Mouse (Mus musculus): ENCODE measurements at regions not wholly inside any gene's neighbourhood (a gene's known extent, or its start where the extent isn't known, plus 50 kb on each side); places are given as distances from the start of the nearest gene placed in this dataset.
A peak's percentile ranks its signal among the peaks of the same experiment; 100 is the strongest.

DNA sequence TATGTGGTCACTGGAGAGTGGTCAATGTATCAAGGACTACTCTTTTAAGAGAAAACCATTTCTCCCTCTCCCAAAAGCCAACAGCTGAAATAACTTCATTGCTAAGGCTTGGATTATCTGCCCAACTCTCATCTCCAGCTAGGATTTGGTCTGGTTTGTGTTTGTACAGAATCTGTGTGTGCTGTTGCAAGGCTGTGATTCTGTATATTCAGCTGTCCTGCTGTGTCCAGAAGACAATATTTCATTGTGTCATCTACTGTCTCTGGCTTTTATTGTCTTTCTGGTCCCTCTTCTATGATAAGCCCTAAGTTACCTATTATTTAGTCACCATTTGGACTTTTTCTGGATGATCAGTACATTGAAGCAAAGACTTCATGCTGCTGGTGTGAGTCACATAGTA, 110.9 kb downstream of the Cenpc1 start:
- no peak for DNase-seq (ENCODE audit: low spot score)

DNA sequence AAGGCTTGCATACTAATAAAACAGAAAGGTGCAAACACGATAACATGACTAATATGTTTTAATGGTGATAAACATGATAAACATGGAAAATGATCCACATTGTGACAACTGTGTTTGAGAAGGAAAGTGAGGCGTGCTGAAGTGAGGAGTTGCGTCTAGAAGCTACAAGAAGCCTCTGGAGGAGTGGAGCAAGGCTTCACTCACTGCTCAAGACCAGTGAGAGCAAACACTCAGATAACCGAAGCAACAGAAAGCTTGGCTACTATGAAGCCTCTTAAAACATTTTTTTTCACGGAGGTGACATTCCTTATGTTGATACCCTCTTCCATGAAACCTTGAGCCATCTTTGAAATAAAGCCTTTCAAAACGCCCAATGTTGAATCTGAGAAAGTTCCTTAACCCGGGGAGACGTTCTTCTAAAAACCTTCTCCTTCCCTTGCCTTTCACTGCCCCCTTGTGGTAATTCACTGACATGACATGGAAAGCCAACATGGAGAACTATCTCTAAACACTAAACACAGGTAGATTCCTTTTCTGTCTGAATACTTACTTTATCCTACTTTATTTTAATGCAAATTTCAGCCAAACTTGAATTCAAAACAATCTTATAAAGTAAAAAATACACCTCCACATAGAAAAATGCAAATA, 128.6 kb downstream of the Cenpc1 start:
- peak; percentile 46 for DNase-seq (ENCODE audit: low spot score)

DNA sequence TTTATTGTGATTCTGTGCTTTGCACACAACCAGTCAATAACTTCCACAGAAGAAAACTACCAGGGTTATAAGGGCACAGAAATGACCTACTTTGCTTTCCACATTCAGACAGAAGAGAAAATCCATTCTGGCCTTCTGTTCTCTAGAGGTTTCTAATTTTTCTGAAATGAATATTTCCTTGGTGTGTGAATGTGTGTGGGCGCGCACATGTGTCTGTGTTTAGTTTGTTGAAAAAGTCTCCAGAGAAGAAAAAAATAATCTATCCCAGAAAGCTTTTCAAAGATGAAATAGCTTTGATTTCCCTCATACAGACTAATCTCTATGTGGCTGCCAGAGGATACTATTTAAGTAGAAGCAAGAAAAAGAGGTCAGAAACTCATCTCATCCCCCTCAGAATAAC, 147.1 kb downstream of the Cenpc1 start:
- DNase-seq (ENCODE audit: low spot score): no peak

DNA sequence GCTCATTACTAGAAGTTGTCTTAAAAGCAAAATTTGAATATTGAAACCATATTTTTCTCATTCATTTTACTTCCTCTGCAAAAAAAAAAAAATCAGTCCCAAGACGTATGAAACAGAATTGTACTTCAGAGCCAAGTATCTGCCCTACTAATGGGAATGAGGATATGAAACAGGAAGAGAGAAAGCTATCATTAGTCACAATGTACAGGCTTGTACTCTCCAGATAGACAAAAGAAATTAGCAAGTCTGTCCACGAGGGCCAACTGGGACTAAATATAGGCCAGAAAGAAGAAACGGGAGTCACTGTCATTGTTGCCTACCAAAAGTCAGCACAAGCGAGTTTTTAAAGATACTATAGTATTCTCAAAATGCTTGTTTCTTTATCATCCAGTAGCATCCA, 150.4 kb downstream of the Cenpc1 start:
- DNase-seq (ENCODE audit: low spot score): no peak

DNA sequence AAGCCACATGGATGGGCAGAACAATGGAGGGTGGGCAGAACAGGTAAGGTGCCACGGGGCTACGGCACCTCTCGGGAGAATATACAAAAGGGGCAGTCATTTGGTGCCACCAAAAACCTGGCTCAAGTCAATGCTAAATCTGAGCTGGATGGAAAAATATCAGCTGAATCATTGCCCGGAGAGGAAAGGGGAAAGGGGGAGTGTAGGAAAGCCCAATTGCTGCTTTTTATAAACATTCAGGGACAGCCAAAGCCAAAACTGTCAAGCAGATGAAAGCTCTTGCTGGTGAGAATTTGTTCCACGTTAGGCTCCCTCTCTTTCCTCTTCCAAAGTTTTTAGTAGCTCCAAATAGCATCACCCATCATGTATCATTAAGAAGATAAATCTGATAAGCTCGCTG, 168.9 kb downstream of the Cenpc1 start:
- DNase-seq (ENCODE audit: low spot score): no peak

DNA sequence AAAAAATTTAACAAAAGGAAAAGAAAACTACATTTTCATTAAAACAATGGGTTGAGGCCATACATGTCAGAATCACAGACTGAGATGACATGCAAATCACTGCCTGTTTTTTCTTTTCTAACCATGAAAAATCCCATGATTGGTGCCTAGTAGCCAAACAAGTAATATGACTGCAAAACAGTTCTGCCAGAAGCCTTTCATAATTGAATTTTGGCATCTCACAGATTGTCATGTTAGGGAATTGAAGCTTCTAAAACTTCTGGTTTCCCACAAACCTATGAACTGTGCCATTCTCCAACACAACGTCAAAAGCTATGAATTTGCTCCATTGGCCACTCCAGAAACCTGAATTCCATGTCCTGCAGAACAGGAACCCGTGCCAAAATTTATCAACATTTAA, 169.6 kb downstream of the Cenpc1 start:
- DNase-seq (ENCODE audit: low spot score): no peak

DNA sequence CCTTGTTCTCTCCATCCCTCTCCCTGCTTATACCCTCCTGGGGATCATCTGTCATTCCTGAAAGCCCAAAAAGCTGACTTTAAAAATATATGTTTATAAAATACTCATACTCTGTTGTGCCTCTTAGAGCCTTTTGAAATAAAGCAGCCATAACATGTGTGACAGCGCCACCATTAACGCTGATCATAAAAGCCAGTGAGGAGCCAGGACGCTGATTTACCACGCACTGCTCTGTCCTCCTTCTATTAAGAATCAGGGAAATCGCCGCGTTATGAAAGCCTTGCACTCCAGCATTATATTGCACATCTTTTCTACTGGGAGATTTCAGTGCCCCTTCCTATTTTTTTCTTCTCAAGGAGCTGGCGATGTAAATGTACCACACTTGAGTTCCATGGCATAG, 195.1 kb downstream of the Cenpc1 start:
- no peak for DNase-seq (ENCODE audit: low spot score)

DNA sequence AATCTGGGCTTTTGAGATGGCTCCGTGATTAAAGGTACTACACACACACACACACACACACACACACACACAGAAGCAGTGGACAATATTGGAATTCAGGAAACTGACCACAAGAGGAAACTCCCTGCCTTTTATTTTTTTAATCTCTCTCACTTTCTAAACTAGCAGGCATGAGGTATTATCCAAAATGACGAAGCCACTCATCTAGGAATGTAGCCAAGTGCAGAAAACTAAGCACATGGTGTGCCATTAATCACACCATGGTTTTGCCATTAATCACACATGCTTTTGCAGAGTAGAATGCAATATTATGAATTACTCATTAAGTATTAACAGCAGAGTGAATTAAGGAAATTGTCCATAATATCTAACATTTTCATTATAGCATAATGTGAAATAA, 232.8 kb downstream of the Cenpc1 start:
- no peak for DNase-seq (ENCODE audit: low spot score)

DNA sequence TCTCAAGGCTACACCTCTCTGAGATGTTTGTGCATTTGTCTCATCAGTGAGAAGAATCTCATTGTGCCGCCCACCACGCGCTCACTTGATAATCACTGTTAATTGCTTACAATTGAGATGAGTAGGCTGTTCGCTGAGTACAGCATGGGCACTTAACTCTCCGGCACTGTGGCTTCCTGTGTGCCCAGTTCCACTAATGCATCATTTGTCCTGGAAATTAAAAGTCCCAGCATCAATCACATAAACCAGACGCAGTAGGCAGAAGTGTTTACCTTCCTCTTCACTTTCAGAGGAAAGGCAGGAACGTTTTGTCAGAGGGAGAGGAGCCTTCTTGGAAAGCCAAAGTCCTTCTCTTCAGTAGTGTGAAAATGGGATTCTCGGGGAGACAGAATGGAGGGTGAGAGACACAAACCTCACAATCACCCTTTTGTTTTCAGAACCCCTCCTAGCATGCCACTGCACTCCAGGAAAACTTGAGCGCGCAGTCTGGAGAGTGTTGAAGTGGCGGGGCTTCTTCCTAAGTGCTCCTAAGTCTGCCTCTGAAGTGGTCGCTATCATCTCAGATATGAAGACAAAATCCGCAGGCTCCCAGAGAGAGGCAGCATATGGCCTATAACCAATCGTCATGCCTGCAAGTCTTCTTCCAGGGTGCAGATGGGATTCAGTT, 269.7 kb downstream of the Cenpc1 start:
- no peak for DNase-seq (ENCODE audit: low spot score)

DNA sequence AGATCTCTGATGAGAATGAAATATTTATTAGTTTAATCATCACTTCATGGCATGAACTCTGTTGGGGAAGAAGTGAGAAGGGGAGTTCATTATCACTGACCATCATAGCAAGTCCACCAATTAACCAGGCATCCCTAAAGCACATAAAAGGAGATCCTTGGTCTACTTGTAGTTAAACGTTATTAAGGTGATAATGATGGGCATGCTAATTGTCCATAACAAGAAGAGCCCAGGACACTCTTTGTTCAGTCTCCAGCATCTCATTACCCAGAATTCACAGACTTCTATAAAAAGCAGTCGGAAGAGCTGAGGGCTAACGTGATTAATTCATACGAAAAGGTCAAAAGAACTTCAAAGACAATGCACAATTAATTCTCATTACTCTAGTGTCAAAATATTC, 272.2 kb downstream of the Cenpc1 start:
- DNase-seq (ENCODE audit: low spot score): no peak

DNA sequence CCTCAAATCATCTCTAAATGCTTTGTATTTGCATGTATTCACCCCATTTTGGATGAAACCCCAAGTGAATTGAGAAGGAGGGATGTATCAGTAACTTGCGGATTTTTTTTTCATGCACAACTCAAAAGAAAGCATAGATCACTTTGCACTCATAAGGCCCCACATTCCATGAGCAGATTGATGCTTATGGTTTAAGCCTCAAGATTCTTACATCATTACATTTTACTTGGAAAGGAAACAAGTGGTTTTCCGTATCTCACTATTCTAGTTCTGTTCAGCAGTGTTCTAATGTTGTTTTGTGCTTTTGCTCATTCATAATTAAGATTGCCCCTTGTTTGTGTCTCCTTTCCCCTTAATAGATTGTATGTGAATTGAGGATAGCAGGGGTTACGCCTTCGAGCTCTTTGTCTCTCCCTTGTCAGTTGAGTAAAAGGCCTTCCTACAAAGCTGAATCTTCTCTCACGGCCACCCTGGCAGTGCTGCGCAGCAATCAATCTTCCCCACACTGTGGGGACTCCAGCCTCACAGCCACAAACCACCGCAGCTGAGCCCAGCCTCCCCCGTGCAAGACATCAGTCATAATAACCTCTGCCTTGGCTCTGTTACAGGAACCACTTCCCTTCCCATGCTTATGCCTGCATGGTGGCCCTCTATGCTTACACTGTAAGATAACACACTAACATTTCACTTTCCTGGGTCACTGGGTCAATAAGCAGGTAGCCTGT, 284.5 kb downstream of the Cenpc1 start:
- DNase-seq (ENCODE audit: low spot score): no peak

DNA sequence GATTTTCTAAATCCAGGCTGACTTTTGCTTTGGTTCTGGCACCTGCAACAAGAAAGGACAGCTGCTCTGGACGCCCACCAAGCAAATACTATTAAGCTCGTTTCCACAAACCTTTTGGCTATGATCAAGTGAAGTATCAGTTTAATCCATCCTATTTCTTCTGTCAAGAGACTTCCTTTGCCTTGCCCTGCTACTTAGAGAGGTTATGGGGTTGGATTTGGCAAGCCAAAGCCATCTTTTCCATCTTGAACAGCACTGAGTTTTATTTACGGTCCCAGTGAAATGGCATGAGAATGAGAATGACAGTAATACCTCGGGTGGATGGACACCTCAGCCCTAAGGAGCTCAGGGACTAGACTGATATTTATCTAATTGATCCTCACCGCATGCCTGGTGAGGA, 285.4 kb downstream of the Cenpc1 start:
- DNase-seq (ENCODE audit: low spot score): no peak

DNA sequence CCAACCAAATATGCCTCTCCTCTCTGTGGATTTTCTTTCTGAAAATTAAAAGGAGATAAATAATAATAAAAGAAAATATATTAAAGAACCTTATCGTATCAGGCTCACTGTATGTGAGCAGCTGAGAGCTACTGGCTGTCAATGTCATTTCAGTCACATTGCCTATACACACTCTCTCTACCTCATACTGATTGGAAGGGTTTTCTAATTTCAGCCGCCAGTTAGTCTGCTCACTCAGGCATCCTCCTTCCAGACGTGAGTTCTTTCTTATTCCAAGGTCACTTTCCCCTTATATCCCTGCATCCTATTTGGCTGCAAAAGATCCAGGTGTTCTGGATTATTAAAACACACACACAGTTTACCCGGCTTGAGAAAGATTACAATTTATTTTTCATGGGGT, 286.2 kb downstream of the Cenpc1 start:
- no peak for DNase-seq (ENCODE audit: low spot score)

DNA sequence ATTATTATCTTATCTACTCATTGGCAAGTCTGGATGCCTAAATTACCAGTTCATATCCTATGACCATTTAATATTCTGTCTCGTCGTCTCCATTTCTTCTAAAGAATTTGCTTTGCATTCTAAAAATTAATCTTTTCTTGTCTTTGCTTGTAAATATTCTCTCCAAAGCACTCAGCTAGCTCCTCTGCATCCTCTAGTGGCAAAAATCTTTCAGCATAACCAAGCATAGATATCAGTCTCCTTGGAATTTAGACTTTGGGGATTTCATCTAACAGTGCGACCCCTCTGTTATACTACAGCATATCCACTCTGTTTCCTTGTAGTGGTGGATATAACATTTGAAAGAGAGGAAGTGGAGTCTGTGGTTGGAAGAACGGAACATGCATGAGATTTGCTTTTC, 292.7 kb downstream of the Cenpc1 start:
- DNase-seq (ENCODE audit: low spot score): no peak

DNA sequence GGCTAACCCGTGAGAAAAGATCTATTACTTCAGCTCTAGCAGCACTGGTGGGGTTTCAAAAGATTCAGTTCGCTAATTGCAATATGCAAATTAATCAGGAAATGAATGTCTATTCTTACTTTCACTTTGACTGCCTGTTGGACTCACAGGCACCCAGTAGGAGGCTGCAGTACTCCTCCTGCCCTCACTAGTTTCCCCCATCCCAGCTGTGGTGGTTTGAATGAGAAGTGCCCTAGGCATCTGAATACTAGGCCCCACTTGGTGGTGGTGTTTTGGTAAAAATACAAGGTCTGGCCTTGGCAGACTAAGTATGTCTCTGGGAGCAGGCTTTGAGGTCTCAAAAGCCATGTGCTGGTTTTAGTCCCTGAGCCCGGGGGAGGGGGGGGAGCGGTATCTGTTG, 293.3 kb downstream of the Cenpc1 start:
- no peak for DNase-seq (ENCODE audit: low spot score)

DNA sequence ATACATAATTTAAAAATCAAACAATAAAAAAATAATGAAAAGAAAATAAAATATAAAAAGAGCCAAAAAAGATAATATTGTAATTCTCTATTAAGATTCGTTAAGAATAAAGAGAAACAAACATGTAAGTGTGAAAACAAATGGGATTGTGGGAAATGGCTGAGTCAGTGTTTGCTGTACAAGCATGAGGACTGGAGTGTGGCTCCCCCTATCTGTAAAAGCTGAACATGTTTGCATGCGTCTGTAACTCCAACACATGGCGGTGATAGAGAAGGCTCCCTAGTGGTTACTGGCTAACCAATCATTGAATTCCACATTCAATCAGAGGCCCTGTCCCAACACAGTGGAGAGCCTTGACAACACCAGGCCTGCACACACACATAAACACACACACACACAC, 298.2 kb downstream of the Cenpc1 start:
- no peak for DNase-seq (ENCODE audit: low spot score)

DNA sequence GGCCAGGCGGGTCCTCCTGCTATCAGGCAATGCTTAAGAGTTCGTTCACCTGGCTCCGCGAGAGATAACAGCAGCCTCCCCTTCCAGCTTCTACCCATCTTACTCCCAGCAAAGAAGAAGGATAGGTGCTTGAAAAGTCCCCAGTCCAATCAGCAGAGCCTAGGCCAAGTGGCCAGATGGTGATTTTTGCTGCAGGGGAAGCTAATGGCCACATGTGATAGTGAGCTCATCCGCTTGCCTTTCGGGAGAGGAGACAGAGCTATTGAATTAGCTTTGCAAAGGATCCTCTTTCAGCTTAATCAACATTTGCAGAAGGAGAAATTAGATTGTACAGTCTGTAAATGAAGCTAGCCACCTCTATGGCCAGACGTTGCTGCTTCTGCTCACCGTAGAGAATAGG, 308.7 kb downstream of the Cenpc1 start:
- DNase-seq (ENCODE audit: low spot score): no peak

DNA sequence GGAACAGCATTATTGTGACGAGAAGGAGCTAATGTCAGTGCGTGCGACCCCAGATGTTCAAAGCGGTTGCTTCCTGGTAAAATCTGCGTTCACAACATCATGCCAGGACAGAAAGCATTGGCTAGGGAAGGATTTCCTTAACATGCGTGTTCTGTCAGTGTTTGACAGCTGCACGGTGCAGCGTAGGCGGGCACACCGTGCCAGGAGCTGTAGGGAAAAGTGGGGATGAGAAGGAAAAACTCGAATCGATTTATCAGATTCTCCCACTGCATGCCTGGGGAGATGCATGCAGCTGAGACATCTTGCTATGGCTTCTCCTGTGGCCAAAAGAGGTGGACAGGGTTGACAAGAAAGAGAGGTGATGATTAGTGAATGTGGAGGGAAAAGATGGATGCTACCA, 311.2 kb downstream of the Cenpc1 start:
- no peak for DNase-seq (ENCODE audit: low spot score)

DNA sequence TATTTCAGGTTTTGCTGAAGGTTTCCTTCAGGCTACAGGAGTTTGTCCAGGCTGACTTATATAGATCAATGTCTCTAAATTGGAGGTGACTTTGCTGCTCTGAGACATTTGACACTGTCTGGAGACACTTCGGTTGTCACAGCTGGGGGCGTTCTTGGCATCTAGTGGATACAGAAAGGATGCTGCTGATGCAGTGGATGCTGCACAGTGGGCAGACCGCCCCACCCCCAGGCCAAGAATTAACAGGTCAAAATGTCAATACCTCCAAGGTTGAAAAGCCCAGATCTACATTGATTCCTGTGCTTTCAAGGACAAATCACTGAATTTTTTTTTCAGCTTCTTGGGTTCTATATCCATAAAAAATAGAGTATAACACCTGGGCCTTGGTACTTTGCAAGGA, 312.3 kb downstream of the Cenpc1 start:
- DNase-seq (ENCODE audit: low spot score): no peak

DNA sequence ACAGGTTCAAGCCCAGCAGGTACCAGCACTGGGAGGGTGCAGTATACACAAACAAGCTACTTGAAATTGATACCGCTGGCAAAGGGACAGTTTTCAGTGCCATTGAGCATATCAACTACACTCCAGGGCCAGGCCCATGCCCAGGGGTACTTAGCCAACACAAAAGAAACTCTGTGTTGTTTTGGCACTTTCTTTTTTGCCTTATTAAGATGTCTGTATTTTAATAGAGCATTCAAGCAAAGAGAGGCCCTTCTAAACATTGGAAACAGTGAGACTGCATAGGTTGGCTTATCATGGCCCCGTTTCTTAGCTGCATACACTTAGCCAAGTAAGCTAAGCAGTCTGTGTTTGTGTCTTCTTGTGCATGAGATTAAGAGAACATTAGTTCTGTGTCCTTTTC, 313.7 kb downstream of the Cenpc1 start:
- DNase-seq (ENCODE audit: low spot score): no peak

DNA sequence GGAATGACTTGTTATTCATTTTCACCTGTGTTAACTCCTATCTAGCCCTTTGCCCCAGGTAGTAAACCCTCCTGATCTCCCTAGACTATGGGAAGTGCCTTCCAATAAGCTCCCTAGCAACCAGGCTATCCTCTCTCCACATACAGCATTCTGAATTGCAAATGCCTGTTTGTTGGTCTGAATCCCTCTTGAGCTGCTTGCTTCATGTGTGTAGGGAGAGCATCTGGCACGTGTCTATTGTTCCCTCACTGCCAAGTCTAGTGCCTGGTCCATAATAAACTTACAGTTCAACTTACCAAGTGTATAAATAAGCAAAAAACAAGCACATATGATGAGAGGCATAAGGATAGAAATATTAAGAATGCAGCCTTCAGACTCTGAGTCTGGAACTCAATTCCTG, 314.5 kb downstream of the Cenpc1 start:
- DNase-seq (ENCODE audit: low spot score): no peak

DNA sequence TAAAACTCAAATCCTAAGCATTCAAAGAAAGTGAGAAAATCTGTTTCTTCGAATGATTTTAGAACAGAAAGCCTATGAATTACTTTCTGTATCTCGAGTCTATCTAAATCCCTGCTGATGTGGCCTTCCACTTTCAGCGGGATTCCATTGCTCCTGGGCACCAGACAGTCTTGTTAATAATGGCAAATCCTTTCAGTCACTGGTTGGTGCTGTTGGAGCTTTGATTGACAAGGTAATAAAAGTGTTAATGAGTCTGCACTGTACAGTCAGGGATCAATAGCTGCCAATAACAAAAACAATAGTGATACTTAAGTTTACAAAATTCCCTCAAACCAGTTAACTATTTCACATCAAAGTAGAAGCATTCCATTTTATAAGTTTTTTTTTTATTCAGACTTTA, 335.8 kb downstream of the Cenpc1 start:
- no peak for DNase-seq (ENCODE audit: low spot score)

DNA sequence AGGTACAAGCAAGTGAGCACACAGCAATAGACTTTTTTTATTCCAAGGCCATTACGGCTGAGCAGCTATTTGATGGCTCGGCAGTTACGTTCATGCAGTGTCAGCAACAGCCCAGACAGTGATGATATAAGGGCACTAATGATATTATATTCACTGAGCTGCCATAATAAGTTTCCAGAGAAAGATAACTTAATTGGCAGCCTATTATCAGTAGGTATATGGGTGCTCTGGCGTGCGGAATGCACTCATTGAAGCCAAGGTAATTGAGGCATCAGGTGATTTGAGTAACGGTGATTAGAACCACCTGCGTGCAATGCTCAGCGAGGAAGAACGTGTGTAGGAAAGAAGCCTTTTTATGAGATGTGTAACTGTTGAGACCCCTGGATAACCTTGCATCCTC, 358.0 kb downstream of the Cenpc1 start:
- no peak for DNase-seq (ENCODE audit: low spot score)

DNA sequence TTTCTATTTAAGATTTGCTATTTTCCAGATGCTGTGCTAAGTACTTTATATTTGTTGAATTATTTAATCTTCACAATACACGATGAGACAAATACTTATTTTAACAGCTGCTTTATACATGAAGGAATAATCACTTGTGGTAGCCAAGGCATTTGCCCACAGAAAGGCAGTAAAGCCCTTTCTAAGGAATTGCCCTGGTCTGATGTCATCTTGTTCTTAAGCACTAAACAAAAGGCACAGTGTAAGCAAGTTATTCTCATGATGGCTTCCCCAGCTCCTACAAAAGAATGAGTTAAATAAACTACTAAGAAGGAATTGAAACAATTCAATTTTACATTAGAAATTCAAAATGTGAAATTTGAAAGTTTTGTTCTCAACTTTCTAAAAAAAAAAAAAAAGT, 358.8 kb downstream of the Cenpc1 start:
- DNase-seq (ENCODE audit: low spot score): no peak
